Mouse (Mus musculus): Measurements from ENCODE around the gene Olfr623.

Gene Olfr623

GRCm38 (mm10) chr7:103663598-103663997, at the start of gene Olfr623:
Gene Olfr623, minus strand, starts transcription at chr7:103663698.
- no peak for DNase-seq (ENCODE audit: low read depth)

- peak; percentile 5 for DNase-seq (ENCODE audit: low read depth)
Observed at GRCm38 (mm10) chr7:103712024-103712423, 48.5 kb upstream of the Olfr623 start.

GRCm38 (mm10) chr7:103699469-103699868, 36.0 kb upstream of the Olfr623 start:
- DNase-seq (ENCODE audit: low read depth) = no peak

GRCm38 (mm10) chr7:103682420-103682819, 18.9 kb upstream of the Olfr623 start, which contains the start of gene Olfr625-ps1:
Gene Olfr625-ps1, plus strand, starts transcription at chr7:103682720.
- DNase-seq (ENCODE audit: low read depth) = no peak

- no peak for DNase-seq (ENCODE audit: low read depth)
Observed at GRCm38 (mm10) chr7:103671091-103671490, 7.6 kb upstream of the Olfr623 start, which contains the start of gene Olfr624. Gene Olfr624, minus strand, starts transcription at chr7:103671191.

GRCm38 (mm10) chr7:103644070-103644469, 19.4 kb downstream of the Olfr623 start:
- DNase-seq (ENCODE audit: low read depth) = no peak

- no peak for DNase-seq (ENCODE audit: low read depth)
Observed at GRCm38 (mm10) chr7:103642602-103643001, 20.9 kb downstream of the Olfr623 start, which contains the start of gene Olfr622. Gene Olfr622, minus strand, starts transcription at chr7:103642702.

- no peak for DNase-seq (ENCODE audit: low read depth)
Observed at GRCm38 (mm10) chr7:103636795-103637194, 26.7 kb downstream of the Olfr623 start.

GRCm38 (mm10) chr7:103612434-103612833, 51.1 kb downstream of the Olfr623 start, which contains the start of gene Olfr620:
Gene Olfr620, minus strand, starts transcription at chr7:103612534.
- DNase-seq (ENCODE audit: low read depth) = no peak

Measured in c-Kit-positive CD71-negative TER-119-negative erythroid progenitor cells, embryonic 14.5 days (primary cell).